Mouse (Mus musculus) urinary bladder, adult 18-20 months (tissue): ENCODE data around the gene Clec16a.

Experiments used
- DNase-seq, 2 experiments: peaks; one replicate each; pipeline ENCODE4 v3.0.0; 2022; ENCODE audit warnings: low spot score in 2 of 2, mixed read lengths in 2 of 2

Gene Clec16a

DNA sequence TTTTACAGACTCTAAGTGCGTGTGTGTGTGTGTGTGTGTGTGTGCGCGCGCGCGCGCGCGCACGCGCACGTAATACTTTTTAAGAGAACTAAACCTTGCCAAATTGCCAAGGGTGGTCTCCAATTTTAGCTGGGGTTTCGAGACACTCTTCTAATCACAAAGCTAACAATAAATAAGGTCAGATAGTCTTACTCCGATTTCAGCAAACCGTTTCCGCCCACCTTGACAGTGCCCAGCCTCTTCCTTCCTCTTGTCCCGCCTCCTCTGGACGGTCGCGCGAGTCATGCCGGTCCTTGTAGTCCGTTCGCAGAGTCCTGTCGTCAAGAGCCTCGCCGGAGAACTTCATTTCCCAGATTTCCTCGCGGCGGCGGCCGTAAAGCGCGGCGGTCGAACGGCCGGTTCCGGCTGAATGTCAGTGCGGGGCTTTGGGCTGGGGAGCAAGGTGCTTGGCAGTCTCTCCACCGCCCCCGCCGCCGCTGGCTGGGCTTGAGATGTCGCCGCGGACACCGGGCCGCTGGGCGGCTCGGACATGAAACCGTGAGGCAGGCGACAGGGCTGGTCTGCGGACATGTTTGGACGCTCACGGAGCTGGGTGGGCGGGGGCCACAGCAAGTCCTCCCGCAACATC lies at the start of gene Clec16a:
Clec16a (plus strand) TSS at position 345 of the 628 bp plus-strand sequence.
- DNase-seq: peak; percentile 97

DNA sequence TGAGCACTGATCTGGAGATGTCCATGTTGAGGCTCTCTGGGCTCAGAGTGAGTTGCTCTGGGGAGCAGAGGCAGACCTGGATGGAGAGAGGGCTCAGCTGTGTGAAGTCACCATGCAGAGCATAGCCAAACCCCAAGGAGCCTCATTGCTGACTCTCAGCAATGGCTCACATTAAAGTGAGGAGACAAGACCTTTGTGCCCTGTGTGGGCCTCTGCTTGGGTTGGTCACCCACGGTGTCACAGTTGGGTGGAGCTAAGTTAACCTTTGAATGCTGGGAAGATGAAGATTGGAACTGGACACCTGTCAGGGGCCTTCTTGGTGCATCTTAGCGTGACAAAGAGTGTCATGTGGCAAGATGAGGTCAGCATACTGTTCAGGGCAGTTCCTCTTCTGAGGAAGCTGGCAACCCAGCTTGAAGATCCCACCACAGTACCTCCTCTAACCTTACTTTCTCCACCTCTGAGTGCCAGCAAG lies 49.3 kb upstream of the Clec16a start:
- no peak for DNase-seq

DNA sequence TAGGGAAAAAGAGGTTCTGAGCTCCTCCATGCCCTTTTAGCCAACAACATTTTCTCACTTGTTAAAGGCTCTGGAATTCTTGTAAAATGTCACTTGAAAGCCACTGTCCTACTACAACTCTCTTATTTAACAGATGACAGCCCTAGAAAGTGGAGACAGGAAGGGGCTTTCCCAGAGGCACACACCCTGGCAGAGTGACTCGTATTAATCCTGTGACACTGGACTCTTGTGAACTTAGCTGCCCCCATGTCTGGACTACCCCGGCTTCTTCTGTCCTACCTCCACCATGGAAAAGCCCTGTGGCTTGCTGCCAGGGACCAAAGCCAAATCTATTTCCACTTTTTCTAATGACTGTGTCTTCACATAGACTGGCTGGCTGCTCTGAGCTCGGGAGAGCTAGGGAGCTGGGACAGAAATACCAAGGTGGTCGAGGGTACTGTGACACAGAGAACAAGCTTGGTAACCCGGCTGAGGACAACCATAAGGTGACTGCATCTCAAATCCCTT lies 47.0 kb upstream of the Clec16a start:
- no peak for DNase-seq

DNA sequence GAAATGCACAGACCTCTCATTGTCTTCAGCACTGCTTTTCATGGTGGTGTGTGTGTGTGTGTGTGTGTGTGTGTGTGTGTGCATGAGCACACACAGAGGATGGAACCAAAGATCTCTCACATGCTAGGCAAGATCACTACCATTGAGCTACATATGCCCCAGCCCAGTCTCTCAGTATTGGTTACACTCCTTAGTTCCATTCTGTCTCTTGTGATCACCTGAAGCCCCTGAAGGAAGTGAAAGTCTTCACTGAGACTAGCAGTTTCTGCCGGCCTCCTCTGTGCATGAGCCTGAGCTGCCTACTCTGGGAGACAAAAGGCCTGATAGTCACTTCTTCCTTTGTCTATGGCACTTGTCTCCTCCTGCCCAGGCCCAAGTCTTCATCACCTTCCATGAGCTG lies 46.0 kb upstream of the Clec16a start:
- DNase-seq: no peak

DNA sequence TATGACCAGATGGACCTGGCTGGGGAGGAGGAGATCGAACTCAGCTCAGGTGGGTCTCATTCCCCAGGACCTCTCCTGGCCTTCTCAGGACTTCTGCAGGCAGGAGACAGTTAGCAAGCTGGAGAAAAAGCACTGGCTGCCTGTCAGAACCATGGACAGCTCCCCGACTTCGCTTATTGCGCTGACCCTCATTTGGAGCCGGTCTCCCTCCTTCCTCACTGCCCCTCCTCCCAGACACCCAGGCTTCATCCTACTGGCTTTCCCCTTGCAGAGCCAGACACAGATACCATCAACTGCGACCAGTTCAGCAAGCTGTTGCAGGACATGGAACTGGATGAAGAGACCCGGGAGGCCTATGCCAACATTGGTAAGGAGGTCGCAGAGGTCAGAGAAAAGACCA lies 43.3 kb upstream of the Clec16a start:
- DNase-seq: no peak

DNA sequence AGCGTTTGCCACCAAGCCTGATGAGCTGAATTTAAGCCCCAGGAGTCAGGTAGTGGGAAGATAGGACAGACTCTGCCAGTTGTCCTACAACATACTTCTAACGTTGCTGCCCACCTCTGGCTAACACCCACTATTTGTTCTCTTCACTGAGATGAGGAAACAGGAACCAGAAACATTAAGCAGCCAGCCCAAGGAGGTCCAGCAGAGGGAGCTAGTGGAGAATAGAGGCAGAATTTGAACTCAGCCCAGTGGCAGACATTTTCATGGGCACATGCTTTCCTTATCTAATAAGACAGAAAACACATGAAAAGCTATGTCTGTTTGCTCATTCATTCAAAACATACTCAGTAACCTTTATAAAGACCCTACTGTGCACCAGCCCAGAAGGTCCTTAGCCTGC lies 42.1 kb upstream of the Clec16a start:
- no peak for DNase-seq

DNA sequence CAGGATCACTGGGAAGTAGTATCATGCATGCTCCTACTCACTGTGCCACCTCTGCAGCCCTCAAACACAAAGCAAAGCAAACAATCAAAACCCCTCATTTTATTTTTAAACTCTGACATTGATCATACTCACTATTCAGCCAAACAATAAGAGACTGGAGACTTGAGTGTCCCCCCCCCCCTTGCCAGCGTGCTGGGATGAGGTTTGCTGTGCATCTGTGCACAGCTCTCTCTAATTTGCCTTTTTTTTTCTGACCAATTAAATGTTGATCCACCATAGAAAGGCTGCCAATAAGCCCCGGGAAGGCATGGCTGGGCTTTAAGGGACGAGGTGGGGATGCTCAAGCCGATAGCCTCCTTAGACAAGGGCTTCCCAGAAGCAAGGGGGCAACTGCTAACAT lies 37.7 kb upstream of the Clec16a start:
- no peak for DNase-seq

DNA sequence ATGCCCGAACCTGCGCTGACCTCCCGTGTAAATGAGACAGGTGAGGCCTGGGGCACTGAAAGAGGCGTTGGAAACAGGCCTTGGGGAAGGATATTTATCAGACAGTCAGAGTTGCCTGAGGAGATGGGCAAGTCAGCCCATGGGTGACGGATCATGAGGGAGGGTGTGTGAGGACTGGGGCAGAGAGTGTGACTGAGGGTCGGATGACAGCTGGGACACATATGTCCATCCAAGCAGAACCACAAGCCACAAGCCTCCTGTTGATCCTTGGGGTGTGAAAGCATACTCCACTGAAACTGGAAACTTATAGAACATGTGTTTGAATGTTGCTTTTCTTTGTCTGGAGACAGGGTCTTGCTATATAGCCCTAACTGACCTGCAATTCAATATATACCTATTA lies 36.4 kb upstream of the Clec16a start:
- DNase-seq: no peak

DNA sequence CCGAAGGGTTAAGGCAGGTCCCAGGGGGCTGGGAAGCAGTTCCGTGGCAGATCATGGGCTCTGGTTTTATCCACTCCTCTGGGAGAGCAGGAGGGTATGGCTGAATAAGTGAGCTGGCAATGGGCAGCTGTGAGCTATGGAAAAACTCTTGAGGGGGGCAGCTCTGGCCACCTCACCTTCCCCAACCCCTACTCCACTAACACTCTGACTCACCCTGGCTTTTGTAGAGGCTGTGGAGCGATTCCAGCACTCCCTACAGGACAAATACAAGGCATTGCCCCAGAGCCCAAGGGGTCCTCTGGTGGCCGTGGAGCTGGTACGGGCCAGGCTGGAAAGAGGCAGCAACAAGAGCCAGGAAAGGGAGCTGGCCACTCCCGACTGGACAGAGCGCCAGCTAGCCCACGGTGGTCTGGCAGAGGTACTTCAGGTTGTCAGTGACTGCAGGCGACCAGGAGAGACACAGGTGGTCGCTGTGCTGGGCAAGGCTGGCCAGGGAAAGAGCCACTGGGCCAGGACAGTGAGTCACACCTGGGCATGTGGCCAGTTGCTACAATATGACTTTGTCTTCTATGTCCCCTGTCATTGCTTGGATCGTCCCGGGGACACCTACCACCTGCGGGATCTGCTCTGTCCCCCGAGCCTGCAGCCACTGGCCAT lies 34.5 kb upstream of the Clec16a start:
- no peak for DNase-seq

DNA sequence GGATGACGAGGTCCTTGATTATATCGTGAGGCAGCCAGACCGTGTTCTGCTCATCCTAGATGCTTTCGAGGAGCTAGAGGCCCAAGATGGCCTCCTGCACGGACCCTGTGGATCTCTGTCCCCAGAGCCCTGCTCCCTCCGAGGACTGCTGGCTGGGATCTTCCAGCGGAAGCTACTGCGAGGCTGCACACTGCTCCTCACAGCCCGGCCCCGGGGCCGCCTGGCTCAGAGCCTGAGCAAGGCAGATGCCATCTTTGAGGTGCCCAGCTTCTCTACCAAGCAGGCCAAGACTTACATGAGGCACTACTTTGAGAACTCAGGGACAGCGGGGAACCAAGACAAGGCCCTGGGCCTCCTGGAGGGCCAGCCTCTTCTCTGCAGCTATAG lies 34.0 kb upstream of the Clec16a start:
- DNase-seq: no peak

DNA sequence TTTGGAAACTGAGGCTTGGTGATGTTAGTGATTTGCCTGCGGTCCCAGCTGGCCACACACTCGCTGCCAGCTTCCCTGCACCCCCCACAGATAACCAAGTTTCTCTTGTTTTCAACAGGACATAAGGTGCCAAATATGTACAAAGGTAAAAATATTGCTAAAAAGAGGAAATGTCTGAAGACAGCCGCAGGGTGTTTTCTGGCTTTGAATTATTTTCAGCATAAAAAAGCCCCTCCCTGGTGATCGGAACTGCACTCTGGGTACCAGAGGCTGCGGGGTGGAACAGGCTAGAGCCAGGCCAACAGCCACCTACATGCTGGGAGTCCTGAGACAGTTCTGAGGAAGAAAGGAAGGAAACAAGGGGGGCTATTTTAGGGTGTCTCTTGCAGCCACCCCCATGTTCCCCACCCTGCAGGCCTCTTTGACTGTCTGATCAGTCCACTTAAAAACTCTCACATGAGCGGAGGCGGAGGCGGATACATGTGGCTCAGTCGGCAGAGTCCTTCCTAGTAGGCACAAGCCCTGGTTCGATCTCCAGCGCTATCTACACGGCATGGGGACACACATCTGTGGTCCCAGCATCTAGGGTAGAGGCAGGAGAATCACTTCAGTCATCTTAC lies 29.1 kb upstream of the Clec16a start:
- no peak for DNase-seq

DNA sequence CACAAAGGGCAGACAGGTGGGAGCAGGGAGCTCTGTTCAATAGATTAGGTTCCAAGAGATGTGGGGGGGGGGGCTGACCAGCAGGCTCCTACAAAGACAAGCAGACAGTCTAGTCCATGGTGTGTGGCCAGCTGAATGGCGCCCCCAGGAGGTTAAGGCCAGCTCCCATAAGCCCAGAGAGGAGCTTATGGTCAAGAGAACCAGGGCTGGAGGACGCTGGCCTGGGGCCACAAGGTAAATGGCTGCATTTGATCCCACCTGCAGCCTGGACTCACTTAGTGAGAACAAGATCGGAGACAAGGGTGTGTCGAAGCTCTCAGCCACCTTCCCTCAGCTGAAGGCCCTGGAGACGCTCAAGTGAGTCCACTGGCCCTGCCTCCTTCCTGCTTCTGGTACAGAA lies 27.1 kb upstream of the Clec16a start:
- no peak for DNase-seq

DNA sequence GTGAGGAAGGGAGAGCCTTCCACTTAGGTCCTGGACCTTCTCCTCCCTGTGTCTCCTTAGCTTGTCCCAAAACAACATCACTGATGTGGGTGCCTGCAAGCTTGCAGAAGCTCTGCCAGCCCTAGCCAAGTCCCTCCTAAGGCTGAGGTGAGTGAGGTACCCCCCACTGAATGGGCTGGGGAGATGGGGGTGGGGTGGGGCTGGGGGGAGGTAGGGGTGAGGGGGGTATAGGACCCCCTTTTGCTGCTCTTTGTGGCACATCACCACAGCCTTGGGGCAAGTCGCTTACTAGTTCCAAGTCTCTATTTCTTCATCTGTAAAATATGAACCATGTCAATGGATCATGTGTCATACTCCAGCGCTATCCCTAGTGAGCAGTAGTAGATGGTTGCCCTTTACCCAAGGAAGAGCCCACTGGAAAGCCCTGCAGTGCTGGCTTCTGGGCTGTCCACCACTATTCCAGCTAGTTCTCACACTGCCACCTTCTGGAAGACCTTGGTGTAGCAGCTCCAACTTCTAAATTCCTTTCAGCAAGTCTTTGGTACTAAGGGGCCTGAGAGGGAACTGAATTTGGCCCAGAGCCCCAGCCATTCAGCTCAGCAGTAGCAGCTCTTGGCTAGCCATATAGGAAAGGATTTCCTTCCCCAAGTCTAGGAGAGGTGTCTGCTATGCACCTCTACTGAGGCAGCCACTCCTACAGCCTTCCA lies 24.1 kb upstream of the Clec16a start:
- DNase-seq: peak; percentile 15 to 68

DNA sequence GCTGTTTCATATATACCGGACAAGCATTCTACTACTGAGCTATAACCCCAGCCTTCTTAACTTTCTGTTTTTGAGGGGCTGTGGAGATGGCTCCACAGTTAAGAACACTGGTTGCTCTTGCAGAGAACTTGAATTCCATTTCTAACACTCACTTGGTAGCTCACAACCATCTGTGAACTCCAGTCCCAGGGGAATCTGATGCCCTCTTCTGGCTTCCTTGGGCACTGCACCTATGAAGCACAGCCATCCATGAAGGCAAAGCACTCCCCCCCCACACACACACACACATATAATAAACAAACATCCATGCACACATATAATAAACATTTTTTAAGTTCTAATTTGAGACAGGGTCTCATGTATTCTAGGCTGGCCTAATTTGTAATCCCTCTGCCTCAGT lies 22.3 kb upstream of the Clec16a start:
- DNase-seq: peak; percentile 16 to 33

DNA sequence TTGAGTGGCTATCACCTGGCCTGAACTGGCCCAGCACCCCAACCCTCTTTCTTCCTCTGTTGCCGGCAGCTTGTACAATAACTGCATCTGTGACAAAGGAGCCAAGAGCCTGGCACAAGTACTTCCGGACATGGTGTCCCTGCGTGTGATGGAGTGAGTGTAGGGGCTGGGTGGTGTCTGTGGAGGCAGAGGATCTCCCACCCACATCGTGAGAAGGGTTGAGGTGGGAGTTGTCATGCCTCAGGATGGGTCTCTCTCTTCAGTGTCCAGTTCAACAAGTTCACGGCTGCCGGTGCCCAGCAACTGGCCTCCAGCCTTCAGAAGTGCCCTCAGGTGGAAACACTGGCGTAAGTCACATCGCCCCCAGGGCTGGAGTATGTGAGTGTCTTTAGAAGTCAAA lies 21.5 kb upstream of the Clec16a start:
- no peak for DNase-seq

DNA sequence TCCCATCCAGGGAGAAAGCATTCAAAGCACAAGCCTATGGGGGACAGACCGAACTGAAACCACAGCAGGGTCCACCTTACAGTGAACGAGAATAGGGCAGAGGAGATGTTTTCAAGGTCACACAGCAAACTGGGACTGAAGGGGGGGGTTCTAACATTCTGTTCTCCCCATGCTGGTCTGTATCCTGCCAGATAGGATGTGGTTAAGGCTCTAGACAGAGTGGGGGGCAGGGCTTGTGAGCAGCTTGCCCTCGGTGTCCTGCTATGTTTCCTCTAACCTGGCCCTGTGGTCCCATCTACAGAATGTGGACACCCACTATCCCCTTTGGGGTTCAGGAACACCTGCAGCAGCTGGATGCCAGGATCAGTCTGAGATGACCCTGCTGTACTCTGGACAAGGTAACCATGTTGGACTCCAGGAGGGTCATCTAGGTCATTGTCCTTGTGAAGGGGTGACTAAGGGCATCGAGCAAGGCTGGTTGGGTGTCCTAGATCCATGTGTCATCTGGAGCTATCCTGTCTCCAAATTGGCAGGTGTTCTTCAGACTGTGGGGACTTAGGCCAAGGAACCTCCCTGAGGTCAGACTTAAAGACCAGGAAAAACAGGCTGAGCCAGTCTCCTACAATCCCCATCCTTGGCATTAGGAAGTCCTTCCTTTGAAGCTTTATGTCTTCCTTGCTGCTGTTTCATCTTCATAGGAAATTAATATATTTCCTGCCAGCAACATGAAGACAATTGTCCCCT lies 20.1 kb upstream of the Clec16a start:
- no peak for DNase-seq

DNA sequence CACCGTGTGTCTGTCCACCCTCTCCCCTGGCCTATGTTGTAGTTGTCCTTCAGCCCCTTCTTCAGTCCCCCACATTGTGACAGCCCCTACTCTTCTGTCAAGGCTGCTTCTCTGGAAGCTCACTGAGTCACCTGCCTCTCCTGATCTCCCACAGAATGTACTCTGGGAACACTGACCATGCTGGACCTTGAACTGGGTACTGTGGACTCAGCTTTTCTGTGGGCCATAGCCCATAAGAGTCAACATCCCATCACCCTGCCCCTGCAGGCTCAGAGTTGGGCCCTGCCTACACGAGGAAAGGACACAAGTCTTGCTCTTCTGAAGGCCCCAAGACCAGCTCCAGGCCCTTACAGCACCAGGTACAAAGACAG lies 19.5 kb upstream of the Clec16a start:
- no peak for DNase-seq

DNA sequence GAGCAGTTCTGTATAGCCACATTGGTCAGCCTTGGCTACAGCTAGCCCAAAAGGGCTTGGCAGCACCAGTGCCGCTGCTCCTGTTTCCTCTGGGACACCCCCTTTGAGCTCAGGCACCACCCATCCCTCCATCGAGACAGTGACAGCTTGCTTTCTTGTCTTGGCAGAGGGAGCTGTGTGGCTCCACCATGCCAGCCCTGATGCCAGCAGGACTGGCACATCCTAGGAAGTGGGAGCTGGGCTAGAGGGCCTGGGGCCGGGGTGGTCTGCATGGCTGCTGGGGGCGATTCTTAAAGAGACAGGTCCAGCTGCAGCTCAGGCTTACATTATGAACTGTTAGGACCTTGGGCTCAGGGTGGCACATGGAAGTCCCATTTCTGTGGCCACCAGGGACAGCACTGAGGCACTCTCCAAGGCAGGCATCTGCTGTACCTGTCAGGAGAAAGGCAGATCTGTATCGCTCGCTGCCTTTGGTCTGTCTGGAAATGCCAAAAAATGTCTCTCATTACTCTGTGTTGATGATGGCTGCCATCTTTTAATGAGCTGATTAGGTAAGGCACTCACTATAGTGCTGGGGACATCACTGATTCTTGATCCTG lies 18.0 kb upstream of the Clec16a start:
- DNase-seq: no peak

DNA sequence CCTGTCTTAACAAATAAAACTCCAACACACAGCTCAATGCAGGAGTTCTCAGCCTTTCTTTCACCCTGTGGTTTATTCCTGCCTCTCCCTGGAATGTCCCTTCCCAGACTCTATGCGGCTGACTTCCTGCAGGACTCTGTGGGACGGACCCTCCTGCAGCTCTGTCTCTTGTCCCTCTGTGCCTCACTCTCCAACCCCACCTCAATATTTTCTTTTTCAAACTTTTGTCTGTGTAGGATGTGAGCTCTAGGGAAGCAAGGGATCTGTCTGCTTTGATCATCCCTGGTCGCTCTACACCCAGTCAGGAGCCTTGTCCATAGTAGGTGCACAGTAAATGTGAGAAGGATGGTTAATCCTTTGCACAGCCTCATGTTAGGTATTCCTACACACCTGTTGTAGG lies 16.8 kb upstream of the Clec16a start:
- no peak for DNase-seq

DNA sequence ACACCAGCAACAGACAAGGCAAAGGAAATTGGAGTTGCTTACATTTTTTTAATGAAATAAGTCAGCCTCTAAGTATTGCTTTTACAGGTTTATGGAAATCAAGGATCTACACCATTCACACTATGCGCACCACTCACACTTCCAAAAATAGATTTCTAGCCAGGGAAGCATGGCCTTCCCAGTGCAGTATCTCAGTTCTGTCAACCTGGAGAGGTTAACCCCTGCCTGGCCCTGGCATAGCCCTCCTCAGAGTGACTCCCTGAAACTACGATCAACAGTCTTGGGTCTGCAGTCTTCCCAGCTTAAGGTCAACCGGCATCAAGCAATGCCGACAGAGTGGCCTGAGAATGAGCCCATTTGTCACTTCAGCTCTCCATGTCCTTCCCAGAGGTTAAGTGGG lies 15.0 kb upstream of the Clec16a start:
- no peak for DNase-seq

DNA sequence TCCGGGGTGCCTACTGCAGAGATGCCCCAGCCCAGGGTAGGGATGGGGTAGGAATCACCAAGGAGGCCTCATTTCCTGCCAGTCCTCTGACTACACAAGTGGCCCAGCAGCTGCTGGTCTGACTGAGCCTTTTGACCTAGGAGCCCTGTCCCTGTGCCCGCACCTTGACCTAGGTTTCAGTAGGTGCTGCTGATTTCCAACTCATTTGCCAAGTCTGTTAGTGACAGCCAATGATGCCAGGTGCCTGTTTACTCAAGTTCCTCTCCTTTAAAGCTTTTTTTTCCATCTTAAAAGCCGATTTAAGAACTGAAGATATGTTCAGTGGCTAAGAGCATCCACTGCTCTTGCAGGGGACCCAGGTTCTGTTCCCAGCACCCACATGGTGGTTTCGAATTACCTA lies 11.4 kb upstream of the Clec16a start:
- no peak for DNase-seq
